Mouse (Mus musculus) bone marrow macrophage, adult 2 months (primary cell): ENCODE results near the gene 2010003K11Rik.

Experiments used
- CTCF ChIP-seq: IDR thresholded peaks from 2 replicates; pipeline ENCODE4 v1.5.1; 2012; ENCODE audit warnings: low read depth, mild to moderate bottlenecking, low read length, moderate library complexity
- POLR2A ChIP-seq: IDR thresholded peaks from 2 replicates; pipeline ENCODE4 v1.6.1; 2012; ENCODE audit warnings: mild to moderate bottlenecking, low read depth, low read length, borderline replicate concordance

- TF ChIP-seq POLR2A, result no peak
- TF ChIP-seq CTCF, result no peak
These were observed 6.4 kb upstream of the 2010003K11Rik start for GRCm38 (mm10) chr19:4504830-4505229.
